Mouse (Mus musculus) MEL (cell line): ENCODE results near the gene Tank. TPM values are rescaled to one million over a fixed set of nuclear protein-coding genes. Genes with fewer than 3 reads are reported as not detected.

Experiments
- DNase-seq: peaks from one replicate; pipeline ENCODE4 v3.0.0; 2011; ENCODE audit warnings: low read depth, low spot score
- H3K27ac ChIP-seq: 2 replicates; pipeline ENCODE4 v1.5.1; 2012; ENCODE audit warnings: low read depth, mild to moderate bottlenecking, control low read depth, low read length, moderate library complexity; ENCODE audit not compliant: control insufficient read depth
- H3K27me3 ChIP-seq, 2 experiments: fragments of 150-350 bp in 1 of 2; sonication (generic) in 1 of 2; 2 replicates each; pipeline ENCODE4 v1.6.1; 2012; ENCODE audit warnings: low read length in 2 of 2, mild to moderate bottlenecking in 2 of 2, improper control_type of control experiment in 1 of 2, moderate library complexity in 1 of 2; ENCODE audit not compliant: insufficient read depth in 2 of 2, control insufficient read depth in 1 of 2
- H3K36me3 ChIP-seq, 2 experiments: 2 replicates each; pipeline ENCODE4 v1.6.1; 2012 to 2014; ENCODE audit warnings: low read length in 2 of 2, improper control_type of control experiment in 1 of 2, inconsistent platforms in 1 of 2, mild to moderate bottlenecking in 1 of 2; ENCODE audit not compliant: insufficient read depth in 2 of 2, control insufficient read depth in 1 of 2
- H3K4me1 ChIP-seq, 2 experiments: fragments of 150-350 bp in 1 of 2; sonication (generic) in 1 of 2; 2 replicates each; pipeline ENCODE4 v1.6.1; 2012; ENCODE audit warnings: low read length in 2 of 2, improper control_type of control experiment in 1 of 2, mild to moderate bottlenecking in 1 of 2; ENCODE audit not compliant: insufficient read depth in 2 of 2, control insufficient read depth in 1 of 2
- H3K4me3 ChIP-seq, 2 experiments: fragments of 150-350 bp in 1 of 2; sonication (generic) in 1 of 2; 2 replicates each; pipeline ENCODE4 v1.5.1; 2012; ENCODE audit warnings: low read depth in 2 of 2, low read length in 2 of 2, mild to moderate bottlenecking in 2 of 2, moderate library complexity in 2 of 2, control low read depth in 1 of 2, improper control_type of control experiment in 1 of 2; ENCODE audit not compliant: control insufficient read depth in 1 of 2, insufficient read depth in 1 of 2
- H3K79me2 ChIP-seq: 2 replicates; pipeline ENCODE4 v1.6.1; 2012; ENCODE audit warnings: mild to moderate bottlenecking, low read length, moderate library complexity; ENCODE audit not compliant: control insufficient read depth, poor library complexity, insufficient read depth
- H3K9ac ChIP-seq: 2 replicates; pipeline ENCODE4 v1.6.1; 2012; ENCODE audit warnings: low read depth, mild to moderate bottlenecking, control low read depth, low read length, moderate library complexity; ENCODE audit not compliant: control insufficient read depth, poor library complexity, severe bottlenecking
- H3K9me3 ChIP-seq: fragments of 150-350 bp; sonication (generic); replicated peaks from 2 replicates; pipeline ENCODE4 v1.6.1; 2012; ENCODE audit warnings: mild to moderate bottlenecking, low read length, improper control_type of control experiment, moderate library complexity; ENCODE audit not compliant: insufficient read depth
- BHLHE40 ChIP-seq: IDR thresholded peaks from 2 replicates; pipeline ENCODE4 v1.6.1; 2012; ENCODE audit warnings: low read depth, mild to moderate bottlenecking, inconsistent platforms, low read length, improper control_type of control experiment, borderline replicate concordance
- E2F4 ChIP-seq: IDR thresholded peaks from 2 replicates; pipeline ENCODE4 v1.6.1; 2011; ENCODE audit warnings: low read depth, low read length, improper control_type of control experiment, borderline replicate concordance
- ETS1 ChIP-seq: IDR thresholded peaks from 2 replicates; pipeline ENCODE4 v1.6.1; 2012; ENCODE audit warnings: low read depth, mild to moderate bottlenecking, inconsistent platforms, low read length, improper control_type of control experiment, moderate library complexity
- HCFC1 ChIP-seq: IDR thresholded peaks from 2 replicates; pipeline ENCODE4 v1.6.1; 2012; ENCODE audit warnings: low read depth, mild to moderate bottlenecking, inconsistent platforms, low read length, improper control_type of control experiment, moderate library complexity
- KAT2A ChIP-seq: conservative IDR thresholded peaks from 2 replicates; pipeline ENCODE4 v1.6.1; 2012; ENCODE audit warnings: low read depth, low read length, improper control_type of control experiment, inconsistent platforms
- MAX ChIP-seq: IDR thresholded peaks from 2 replicates; pipeline ENCODE4 v1.6.1; 2011; ENCODE audit warnings: low read length, improper control_type of control experiment
- MAZ ChIP-seq: IDR thresholded peaks from 2 replicates; pipeline ENCODE4 v1.6.1; 2012; ENCODE audit warnings: low read depth, mild to moderate bottlenecking, inconsistent platforms, low read length, improper control_type of control experiment
- NRF1 ChIP-seq: IDR thresholded peaks from 2 replicates; pipeline ENCODE4 v1.6.1; 2014; ENCODE audit warnings: low read depth, mild to moderate bottlenecking, inconsistent platforms, low read length, improper control_type of control experiment, moderate library complexity; ENCODE audit not compliant: poor library complexity, insufficient read depth, severe bottlenecking
- POLR2AphosphoS2 ChIP-seq: IDR thresholded peaks from 2 replicates; pipeline ENCODE4 v1.6.1; 2011; ENCODE audit warnings: low read length, improper control_type of control experiment
- POLR2AphosphoS5 ChIP-seq: IDR thresholded peaks from 2 replicates; pipeline ENCODE4 v1.6.1; 2012; ENCODE audit warnings: low read depth, borderline replicate concordance, mild to moderate bottlenecking, inconsistent platforms, low read length, moderate library complexity, mixed read lengths
- RCOR1 ChIP-seq: IDR thresholded peaks from 2 replicates; pipeline ENCODE4 v1.6.1; 2012; ENCODE audit warnings: low read depth, mild to moderate bottlenecking, inconsistent platforms, low read length, improper control_type of control experiment
- SIN3A ChIP-seq: IDR thresholded peaks from 2 replicates; pipeline ENCODE4 v1.6.1; 2012; ENCODE audit warnings: low read length, improper control_type of control experiment, inconsistent platforms
- SMC3 ChIP-seq: IDR thresholded peaks from 2 replicates; pipeline ENCODE4 v1.6.1; 2011; ENCODE audit warnings: low read depth, low read length, improper control_type of control experiment
- TAL1 ChIP-seq: IDR thresholded peaks from 2 replicates; pipeline ENCODE4 v1.6.1; 2012; ENCODE audit warnings: mild to moderate bottlenecking, inconsistent platforms, low read length, moderate library complexity, mixed read lengths
- USF2 ChIP-seq, 2 experiments: IDR thresholded peaks; 2 replicates each; pipeline ENCODE4 v1.6.1; 2011 to 2012; ENCODE audit warnings: improper control_type of control experiment in 2 of 2, low read length in 2 of 2, borderline replicate concordance in 1 of 2, inconsistent platforms in 1 of 2, low read depth in 1 of 2, mild to moderate bottlenecking in 1 of 2; ENCODE audit not compliant: insufficient read depth in 1 of 2
- ZKSCAN1 ChIP-seq: IDR thresholded peaks from 2 replicates; pipeline ENCODE4 v1.6.1; 2012; ENCODE audit warnings: low read depth, mild to moderate bottlenecking, inconsistent platforms, low read length, improper control_type of control experiment, moderate library complexity
- polyA plus RNA-seq, 2 experiments: library from polyadenylated mRNA; stranded (reverse) in 1 of 2; unstranded in 1 of 2; fragments of >175 nt in 1 of 2; fragments of >200 nt in 1 of 2; gene quantifications; 2 replicates each; pipeline versions ENCODE4 v1.2.1 to v1.2.4; 2012; ENCODE audit warnings: low replicate concordance in 2 of 2, low read depth in 1 of 2; ENCODE audit not compliant: insufficient read length in 2 of 2, insufficient read depth in 1 of 2, missing spikeins in 1 of 2
- total RNA-seq: library from RNA; depleted of rRNA; stranded (reverse); fragments of 300-350 nt; gene quantifications from 2 replicates; pipeline ENCODE4 v1.2.3, GENCODE M21; 2012

Gene Tank
- total and polyA plus RNA-seq, 3 experiments: 27.0 to 96.7 (median 27.4) TPM

- no peak overlapping the region for H3K9ac ChIP-seq
- no peak overlapping the region for H3K27ac ChIP-seq
- H3K36me3 ChIP-seq: peaks cover 0 to 6% of the 10 kb centered on the region in 2 experiments; a peak in 2 of 4 replicates
- no peaks in the 10 kb centered on the region for H3K9me3 ChIP-seq
- H3K4me1 ChIP-seq: peaks cover 6 to 8% of the 10 kb centered on the region in 2 experiments
- H3K4me3 ChIP-seq: no peak overlapping the region
- TF ChIP-seq TAL1: no peak
- no peak for TF ChIP-seq SMC3
- TF ChIP-seq MAZ: no peak
- TF ChIP-seq SIN3A: no peak
- TF ChIP-seq MAX: no peak
- no peak for TF ChIP-seq RCOR1
- TF ChIP-seq ZKSCAN1: no peak
- TF ChIP-seq HCFC1: no peak
- TF ChIP-seq KAT2A: no peak
- TF ChIP-seq, all 39 proteins: peak for 0
- Histone ChIP-seq H3K79me2 (no peaks in the 10 kb centered on the region), H3K27me3 (no peaks in the 10 kb centered on the region)
- no peak for DNase-seq
Measured at GRCm38 (mm10) chr2:61663573-61664241, 85.3 kb downstream of the Tank start.

GRCm38 (mm10) chr2:61667420-61667819 lies 89.0 kb downstream of the Tank start:
- H3K36me3 ChIP-seq: no peaks in the 10 kb centered on the region
- H3K4me3 ChIP-seq: no peak overlapping the region
- H3K9ac ChIP-seq: no peak overlapping the region
- no peak for DNase-seq
- no peaks in the 10 kb centered on the region for H3K27me3 ChIP-seq
- TF ChIP-seq E2F4: no peak
- TF ChIP-seq BHLHE40: no peak
- TF ChIP-seq USF2 (IDR thresholded peaks at IDR 0.05; ENCODE audit: borderline replicate concordance in 1 of 2, insufficient read depth in 1 of 2, low read depth in 1 of 2, low read length in 2 of 2): no peak
- no peak for TF ChIP-seq ZKSCAN1
- no peak for TF ChIP-seq POLR2AphosphoS5
- TF ChIP-seq POLR2AphosphoS2: no peak
- TF ChIP-seq ETS1: no peak
- no peak for TF ChIP-seq NRF1
- no peaks in the 10 kb centered on the region for H3K79me2 ChIP-seq
- H3K9me3 ChIP-seq: no peaks in the 10 kb centered on the region
- H3K27ac ChIP-seq: no peak overlapping the region
- no peaks in the 10 kb centered on the region for H3K4me1 ChIP-seq
